Mouse (Mus musculus): ENCODE data around the gene Gm20388. TPM values are rescaled to one million over a fixed set of nuclear protein-coding genes. Genes with fewer than 3 reads are reported as not detected.

The Gm20388 gene
- total RNA-seq, 1 experiment from 2014 or later: 8.2 TPM

DNA sequence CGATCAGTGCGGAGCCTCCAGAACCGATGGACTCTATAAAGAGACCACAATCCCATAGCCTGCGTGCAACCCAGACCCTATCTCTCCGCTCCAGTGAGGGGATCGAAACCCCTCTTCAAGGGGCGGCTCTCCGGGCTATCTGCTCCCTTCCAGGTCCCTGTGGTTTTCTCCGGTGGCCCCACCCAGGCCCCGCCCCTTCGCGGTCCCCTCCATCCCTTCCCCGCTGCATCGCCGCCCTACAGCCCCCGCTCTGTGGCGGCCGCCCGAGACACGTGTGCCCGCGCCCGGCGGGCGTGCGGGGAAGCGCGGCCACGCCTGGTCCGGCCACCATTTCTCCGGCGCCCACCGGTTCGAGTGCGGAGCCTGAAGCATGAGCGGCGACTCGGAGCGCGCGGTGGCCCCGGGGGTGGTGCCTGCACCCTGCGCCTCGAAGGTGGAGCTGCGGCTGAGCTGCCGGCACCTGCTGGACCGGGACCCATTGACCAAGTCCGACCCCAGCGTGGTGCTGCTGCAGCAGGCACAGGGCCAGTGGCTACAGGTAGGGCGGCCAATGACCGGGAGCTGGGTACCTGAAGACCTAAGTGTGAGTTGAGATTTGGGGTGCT, 3206.6 kb downstream of the Gm20388 start, which contains the start of gene Cpne7:
Cpne7 (plus strand) TSS at position 248 of the 605 bp plus-strand sequence.

DNA sequence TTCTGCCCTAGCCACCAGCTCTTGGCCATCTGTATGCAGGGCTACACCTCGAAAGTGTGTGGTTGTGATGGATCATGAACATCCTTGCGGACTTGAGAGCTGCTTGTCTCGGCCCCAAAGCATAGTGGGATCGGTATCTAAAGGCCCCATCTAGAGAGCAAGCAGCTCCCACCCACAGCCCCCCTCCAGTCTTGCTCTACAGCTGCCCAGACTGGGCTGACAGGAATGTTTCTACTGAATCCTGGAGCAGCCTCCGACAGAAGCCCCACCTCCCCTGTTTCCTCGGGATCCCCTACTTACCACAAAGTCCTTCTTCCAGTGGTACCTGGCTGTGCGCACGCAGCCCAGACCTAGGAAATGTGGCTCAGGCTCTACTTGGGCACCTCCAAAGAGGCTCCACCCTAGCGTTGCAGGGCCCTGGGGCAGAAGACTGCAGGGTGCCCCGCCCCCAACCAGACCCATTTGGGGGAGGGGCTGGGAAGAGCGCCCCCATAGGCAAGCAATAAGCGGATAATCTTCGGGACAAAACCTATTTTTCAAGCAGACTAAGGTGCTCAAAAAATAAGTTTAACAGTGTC, 3247.3 kb downstream of the Gm20388 start, which contains the start of gene Sult5a1:
Sult5a1 (minus strand) TSS at position 428 of the 578 bp plus-strand sequence.

DNA sequence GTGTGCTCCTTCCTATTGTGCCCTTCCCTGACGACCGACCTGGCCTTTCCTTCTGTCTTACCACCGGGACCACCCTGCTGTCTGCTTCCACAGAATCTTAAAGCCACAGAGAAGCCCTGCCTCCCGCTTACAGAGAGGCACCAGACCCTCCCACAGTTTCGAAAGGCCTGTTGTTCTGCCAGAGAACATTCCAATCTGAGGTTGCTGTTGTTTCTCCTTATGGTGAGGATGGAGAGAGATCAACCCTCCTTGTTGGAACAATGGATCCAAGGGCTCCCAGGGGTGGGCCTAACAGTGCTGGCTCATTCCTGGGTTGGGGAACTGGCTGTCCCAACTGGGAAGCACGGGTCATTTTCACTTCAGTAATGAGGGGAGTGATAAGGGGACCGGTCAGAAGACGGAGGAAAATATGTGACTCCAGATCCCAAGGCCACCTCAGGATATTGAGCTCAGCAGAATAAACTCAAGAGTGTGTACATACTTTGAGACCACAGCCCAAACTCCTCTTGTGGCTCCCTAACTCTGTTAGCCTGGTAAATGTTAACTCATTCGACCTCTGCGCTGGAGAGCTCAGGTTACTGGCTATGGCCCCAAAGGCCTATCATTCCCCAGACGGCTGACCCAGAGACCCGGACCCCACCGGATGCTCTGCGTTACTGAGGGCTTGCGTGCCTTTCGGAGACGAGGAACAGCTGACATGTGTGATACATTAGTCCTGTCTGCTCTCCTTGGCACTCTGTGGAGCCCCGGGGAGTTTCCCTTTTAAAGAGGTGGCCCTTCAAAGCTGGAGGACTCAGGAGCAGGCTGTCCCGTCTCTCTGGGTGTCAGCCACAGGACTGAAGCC, 3275.1 kb downstream of the Gm20388 start, which contains the start of gene Dpep1:
Dpep1 (plus strand) TSS at position 677 of the 844 bp plus-strand sequence.

DNA sequence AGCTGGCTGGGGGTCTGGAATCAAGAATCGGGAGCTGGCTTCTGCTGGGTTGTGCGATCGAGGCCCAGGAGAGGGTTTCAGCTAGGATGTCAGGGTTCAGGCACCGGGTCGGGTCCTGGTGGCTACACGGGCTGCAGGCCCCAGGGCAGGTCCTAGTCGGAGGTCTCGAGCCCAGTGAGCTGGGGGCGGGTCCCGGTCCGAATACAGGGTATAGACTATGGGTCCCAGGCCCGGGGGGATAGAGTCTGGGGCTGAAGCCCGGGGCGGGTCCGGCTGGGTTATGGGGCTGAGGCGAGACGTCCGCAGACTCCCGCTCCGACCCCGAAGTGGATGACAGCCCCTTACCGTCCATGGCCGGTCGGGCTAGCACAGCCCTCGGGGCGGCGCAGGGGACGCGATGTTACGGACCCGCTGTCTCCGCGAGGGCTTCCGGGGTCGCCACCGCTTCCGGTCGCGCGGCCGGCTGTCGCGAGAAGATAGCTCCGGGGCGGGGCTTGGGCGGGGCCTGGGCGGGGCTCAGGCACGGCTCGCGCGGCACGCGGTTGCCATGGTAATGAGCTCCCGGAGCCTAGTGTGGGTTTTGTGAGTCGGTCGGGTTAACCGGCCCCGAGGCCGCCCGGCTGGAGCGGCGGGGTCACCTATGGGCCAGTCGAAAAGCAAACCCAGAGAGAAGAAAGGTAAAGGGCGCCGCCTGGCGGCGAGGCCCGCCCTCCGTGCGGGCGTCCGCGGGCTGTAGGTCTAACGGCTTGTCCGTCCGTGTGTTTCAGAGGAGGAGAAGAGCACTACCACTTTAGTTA, 3301.9 kb downstream of the Gm20388 start, which contains the start of the genes Chmp1a and Spata33:
Chmp1a (minus strand) TSS at position 443 of the 797 bp plus-strand sequence.
Spata33 (plus strand) TSS at position 512 of the 797 bp plus-strand sequence.

DNA sequence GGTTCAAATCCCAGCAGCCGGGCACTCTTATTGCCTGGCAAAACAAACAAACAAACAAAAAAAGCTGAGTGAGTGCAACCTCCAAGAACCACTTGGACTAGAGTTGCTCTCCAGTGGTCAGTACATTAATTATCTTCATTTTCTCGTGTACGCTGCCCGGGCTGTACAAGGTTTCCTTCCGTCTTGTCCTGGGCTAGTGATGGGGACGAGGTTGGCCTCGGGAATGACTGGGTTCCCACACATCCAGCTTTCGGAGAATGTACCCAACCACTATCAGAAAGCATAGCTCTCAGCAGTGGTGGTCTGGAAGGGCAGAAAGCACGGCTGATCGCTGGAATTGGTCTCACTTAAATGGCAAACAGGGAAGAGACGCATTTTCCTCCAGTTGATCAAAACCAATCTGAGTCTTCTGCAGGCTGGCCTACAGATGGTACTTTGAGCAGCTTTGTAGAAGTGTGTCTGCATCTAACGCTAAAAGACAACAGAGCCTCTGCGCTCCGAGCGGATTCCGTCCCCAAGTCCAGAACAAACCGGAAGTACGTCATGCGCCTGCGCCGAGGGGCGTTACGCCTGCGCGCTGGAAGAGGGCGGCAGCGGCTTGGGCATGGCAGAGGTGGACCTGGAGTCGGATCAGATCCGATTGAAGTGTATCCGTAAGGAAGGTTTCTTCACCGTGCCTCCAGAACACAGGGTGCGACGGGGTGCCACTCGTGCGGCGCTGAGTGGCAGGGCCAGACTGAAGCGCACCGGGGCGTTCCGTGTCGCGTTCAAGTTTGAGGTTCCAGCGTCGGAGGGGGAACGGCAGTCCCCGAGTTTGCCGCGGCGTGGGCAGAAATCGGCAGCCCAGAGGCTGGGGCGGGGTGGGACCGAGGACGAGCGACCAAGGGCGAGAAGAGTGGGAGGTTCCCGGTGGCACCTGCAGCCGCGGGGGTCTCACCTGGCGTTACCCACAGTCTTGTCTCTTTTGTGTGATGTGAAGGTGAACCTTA, 3313.9 kb downstream of the Gm20388 start, which contains the start of gene Cdk10:
Cdk10 (plus strand) TSS at position 565 of the 989 bp plus-strand sequence.

DNA sequence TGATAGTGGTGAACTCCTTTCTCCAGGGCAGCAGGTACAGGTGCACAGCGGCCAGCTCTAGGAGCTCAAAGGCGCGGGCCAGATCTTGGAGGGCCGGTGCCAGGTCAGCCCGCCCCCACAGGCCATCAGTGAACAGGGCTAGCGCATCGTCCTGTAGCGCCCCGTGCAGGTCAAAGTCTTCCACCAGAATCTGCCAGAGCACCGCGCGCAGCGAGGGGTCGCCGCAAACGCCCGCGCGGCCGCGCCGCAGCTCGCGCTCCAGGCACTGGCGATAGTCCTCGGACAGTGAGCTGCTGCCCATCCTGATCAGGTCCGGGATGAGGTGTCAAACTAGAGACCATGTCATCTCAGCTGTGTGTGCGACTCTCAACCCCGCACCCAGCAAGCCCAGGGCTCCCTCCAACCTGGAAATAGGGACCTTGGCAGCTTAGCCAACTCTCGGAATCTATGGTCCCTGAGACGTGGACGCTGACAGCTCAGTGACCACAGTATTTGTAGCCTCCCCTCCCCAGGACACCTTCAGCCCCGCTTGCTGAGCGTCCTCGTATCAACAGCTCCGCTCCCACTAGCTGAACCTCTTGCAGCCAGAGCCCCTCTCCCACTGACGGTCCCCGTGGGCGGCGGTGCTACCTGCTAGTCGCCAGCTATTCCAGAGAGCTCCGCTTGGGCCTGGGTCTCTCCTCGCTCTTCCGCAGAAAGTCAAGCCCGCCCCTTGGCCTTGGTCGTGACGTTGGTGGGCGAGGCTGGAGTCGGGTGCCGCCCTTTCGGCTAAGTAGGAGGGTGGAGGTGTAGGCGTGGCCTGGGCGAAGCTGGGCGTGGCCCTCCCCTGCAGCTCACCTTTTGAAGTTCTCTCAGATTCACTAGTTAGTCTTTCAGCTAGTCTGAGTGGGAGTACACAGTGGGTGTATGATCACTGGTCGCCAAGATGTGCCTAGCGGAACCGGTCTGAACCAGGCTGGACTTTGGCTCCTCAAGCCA, 3325.2 kb downstream of the Gm20388 start, which contains the start of gene Spata2l:
Spata2l (minus strand) TSS at position 714 of the 978 bp plus-strand sequence.

DNA sequence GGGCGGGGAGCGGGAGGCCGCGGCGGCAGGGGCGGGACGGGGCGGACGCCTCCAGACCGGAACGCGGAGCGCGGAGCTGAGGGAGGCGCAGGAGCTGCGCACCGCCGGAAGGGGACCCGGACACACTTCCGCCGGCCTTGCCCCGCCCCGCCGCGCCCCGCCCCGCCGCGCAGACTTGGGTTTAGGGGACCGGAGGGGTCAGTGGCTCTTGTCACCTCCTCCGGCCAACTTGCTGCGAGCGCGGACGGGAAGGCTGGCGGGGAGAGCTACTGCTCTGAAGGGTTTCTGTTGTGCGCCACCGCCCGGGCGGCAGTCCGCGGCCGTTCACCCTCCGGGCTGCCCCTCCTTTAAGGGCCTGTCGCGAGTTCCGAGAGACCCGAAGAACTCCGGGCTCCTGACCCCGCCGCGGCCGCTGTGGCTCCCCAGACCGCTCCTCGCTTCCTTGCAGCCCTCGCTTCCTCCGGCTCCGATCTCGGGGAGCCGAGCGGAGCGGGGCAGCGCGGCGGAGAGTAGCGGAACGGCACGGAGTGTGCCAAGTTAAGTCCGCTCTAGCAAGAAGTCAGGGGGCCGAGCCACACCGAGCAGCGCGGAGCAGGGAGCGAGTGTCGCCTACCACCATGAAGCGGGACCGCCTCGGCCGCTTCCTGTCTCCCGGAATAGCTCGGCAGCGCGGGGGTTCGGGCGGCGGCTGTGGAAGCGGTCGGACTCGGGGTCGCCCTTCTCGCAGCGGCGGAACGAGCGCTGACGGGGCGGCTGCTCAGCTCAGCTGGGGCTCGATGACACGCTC, 3343.7 kb downstream of the Gm20388 start, which contains the start of the genes Zfp276 and Vps9d1:
Zfp276 (plus strand) TSS at position 97 of the 787 bp plus-strand sequence.
Vps9d1 (minus strand) TSS at position 250 of the 787 bp plus-strand sequence.

DNA sequence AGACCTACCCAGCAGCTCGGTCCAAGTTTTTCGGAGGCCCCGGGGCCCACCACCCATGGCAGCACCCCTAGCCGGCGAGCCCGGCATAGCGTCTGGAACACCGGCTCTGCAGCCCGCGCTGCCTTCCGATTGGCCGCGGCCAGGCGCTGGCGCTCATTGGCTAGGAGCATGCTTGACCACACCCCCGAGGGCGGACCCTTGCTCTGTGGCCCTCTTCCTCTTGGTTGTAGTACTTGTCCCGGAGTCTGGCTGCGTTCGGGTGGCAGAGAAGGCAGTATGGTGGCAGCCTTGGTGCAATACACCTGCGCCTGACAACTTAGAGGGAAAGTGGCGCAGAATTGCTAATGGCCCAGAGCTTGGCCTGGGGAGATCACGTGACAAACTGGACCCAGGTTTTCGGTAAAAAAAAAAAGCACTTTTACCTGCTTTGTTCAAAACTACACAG, 3407.8 kb downstream of the Gm20388 start, which contains the start of gene Fanca:
Fanca (minus strand) TSS at position 110 of the 445 bp plus-strand sequence.

DNA sequence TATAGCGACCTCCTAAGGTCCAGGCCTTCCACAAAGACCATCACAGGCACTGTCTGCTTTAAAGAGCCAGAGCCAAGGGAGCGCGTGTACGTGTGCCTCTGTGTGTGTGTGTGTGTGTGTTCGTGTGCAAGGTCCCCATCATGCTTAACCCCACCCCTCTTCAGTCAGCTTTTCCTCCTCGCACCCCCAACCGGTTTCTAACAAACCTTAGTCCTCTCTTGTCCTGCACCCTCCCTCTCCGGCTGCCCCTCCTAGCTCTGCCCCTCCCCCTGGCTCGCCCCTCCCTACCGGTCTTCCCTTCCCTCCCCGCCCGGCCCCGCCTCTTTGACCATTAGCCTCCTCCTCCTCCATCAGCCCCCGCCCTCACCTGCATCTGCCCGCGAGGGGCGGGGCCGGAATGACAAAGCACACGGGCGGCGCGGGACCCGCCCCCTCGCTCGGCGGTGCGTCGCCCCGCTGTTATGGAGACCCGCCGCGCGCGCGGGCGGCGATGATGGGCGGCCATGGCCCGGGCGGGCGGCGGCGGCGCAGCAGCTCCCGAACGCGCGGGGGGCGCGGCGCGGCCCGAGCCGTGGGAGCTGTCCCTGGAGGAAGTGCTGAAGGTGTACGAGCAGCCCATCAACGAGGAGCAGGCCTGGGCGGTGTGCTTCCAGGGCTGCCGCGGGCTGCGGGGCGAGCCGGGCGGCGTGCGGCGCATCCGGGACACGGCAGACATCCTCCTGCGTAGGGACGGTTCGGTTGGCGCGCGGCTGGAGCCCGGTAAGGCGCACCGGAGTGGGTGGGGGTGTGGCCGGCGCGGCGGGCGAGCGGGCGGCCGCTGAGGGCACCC, 3421.8 kb downstream of the Gm20388 start, which contains the start of gene Spire2:
Spire2 (plus strand) TSS at position 452 of the 829 bp plus-strand sequence.

DNA sequence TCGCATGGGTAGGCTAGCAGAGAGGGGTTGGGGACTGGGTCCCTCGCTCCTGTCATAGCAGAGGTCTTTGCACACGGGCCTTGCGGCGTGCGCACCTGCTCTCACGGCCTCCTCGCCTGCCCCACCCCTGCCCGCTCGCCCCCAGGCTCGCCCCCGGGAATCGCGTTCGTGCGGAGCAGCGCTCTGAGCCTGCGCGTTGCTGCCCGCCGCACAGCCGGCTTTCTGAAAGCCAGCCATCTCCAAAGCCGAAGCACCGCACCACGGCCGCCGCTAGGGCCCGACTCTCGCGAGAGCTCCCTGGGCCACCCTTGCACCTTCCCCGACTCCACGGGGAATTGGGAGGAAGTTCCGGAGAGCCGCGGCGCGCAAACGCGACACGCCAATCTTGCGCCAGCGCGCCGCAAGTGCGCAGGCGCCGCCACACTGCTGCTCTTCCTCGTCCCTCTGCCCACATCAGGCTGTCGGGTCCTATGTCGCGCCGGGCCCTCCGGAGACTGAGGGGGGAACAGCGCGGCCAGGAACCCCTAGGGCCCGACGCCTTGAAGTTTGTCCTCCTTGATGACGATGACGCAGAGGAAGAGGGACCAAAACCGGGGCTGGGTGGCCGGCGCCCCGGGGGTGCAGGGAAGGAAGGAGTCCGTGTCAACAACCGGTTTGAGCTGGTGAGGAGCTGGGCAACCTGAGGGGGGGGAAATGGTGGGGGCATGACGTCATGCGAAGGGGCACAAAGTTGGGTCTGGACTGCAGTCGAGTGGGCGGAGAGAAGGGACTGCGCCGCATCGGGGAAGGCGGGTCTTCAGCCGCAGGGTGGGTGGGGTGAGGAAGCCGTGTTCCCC, 3463.0 kb downstream of the Gm20388 start, which contains the start of gene Tcf25:
Tcf25 (plus strand) TSS at position 351 of the 836 bp plus-strand sequence.

DNA sequence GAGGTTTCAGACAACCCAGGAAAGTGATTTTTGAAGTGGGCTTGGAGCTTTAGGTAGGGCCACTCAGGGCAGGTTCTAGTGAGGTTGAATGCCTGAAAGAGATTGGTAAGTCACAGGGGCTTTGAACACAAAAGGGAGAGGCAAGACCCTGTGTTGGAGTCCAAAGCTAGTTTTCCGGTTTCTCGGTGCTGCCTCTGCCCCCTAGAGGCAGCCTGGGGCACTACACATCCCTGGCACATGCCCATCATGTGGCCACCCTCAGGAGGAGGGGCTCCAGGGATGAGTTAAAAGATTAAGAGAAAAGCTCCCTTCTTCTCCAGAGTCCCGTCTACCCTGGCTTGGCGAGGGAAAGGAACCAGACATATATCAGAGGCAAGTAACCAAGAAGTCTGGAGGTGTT, 3496.1 kb downstream of the Gm20388 start, which contains the start of gene Mc1r:
Mc1r (plus strand) TSS at position 322 of the 400 bp plus-strand sequence.

DNA sequence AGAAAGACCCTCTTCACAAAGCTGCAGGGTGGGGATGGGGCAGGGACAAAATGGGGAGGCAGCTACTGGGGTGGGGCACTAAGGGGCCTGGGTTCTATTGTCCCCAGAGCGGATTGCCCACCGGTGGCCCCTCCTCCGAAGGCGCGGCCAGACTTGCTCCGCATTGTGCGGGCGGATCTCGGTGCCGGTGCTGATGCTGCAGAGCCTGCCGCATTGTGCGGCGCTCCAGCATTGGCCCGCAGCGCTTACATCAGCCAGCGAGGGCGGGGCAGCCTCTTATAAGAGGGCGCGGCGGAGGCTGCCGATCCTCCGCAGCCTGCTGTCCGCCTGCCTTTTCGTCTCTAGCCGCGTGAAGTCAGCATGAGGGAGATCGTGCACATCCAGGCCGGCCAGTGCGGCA, 3500.6 kb downstream of the Gm20388 start, which contains the start of gene Tubb3:
Tubb3 (plus strand) TSS at position 179 of the 400 bp plus-strand sequence.

DNA sequence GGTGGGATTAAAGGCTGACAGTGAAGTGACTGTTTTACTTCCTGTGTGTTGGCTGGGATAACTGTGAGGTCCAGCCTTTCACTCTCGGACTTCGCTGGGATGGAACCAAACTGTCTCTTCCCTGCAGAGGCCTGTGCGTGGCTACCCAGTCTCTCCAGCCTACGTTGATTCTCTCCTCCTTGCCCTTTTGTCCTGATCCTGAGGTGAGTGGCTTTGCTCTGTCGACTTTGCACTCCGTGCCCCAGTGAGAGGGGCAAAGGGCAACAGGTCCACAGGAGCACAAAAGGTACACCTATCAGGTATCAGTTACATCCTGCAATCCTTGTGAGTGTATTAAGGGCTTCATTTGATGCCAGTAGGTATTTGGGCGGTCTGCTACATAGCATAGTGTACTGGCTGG, 3512.8 kb downstream of the Gm20388 start, which contains the start of gene Def8:
Def8 (plus strand) TSS at position 87 of the 400 bp plus-strand sequence.

DNA sequence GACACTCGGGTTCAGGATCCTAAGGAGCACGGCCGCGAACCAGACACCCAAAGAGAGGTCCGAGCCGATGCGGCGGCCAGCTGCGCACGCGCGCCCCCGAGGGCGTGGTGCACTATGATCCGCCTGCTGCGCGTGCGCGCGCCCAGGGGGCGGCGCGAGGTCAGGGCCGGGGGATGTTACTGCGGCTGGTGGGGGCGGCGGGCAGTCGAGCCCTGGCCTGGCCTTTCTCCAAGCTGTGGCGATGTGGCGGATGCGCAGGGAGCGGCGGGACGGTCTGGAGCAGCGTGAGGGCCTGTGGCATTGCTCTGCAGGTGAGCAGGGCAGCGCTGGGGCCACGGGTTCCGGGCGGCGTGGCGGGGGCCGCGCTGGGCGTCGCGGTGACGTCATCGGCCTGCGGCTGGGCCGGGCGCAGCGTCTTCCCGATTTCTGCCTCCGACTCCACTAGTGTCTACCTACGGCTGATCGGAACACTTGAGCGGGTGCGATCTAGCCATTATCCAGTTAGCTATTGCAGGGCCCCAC, 3567.2 kb downstream of the Gm20388 start, which contains the start of gene Afg3l1:
Afg3l1 (plus strand) TSS at position 167 of the 522 bp plus-strand sequence.

DNA sequence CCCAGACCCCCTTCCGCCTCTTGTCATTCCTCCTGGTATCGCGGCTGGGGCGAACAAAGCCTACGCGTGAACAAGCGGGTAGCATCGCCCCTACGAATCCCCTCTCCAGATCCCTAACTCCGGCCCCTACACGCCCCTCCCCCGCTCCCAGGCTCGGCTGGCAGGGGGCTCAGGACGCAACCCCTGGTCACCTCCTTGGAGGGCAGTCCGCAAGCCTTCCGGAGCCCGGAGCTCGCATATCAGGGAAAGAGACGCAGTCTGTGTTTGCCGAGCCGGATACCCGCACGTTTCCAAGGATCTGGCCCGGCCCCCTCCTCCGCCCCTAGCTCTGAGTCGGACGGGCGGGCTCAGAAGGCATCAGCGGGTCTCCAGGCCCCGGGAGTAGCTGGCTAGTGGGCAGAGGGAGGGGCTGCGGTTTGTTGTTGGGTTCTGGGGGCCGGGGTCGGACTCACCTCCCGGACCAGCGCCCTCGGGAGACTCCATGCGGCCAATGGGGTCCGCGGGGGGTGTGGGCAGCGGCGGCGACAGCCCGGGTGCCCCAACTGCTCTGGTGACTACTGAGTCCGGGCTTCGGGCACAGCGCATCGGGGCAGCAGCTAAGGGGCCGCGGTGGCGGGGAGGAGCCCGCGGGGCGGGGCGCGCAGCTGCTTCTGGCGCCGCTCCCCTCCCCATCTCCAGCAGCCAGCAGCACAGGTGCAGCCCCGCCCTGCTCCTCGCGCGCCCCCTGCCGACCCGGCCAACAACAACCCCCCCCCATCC, 3604.3 kb downstream of the Gm20388 start, which contains the start of gene Dbndd1:
Dbndd1 (minus strand) TSS at position 683 of the 759 bp plus-strand sequence.

All from B cell, adult (primary cell).